Mouse (Mus musculus) C2C12 (cell line): ENCODE results near the gene Rcor1. TPM values are rescaled to one million over a fixed set of nuclear protein-coding genes. Genes with fewer than 3 reads are reported as not detected.

Source experiments
- H3K27me3 ChIP-seq: one replicate; pipeline ENCODE4 v1.6.1; 2011; ENCODE audit not compliant: control insufficient read depth, insufficient read depth, insufficient read length
- H3K36me3 ChIP-seq: one replicate; pipeline ENCODE4 v1.6.1; 2011; ENCODE audit not compliant: control insufficient read depth, insufficient read depth
- H3K4me3 ChIP-seq: one replicate; pipeline ENCODE4 v1.5.1; 2011; ENCODE audit warnings: mild to moderate bottlenecking, control low read depth; ENCODE audit not compliant: poor library complexity, insufficient read depth, severe bottlenecking
- H3K79me2 ChIP-seq: one replicate; pipeline ENCODE4 v1.6.1; 2011; ENCODE audit not compliant: control insufficient read depth, insufficient read depth
- H3K79me3 ChIP-seq: one replicate; pipeline ENCODE4 v1.6.1; 2011; ENCODE audit warnings: low read depth, control low read depth
- H3ac ChIP-seq: one replicate; pipeline ENCODE3; 2011; ENCODE audit warnings: low read depth; ENCODE audit not compliant: control insufficient read depth, insufficient read length
- CEBPB ChIP-seq: IDR thresholded peaks from one replicate; pipeline ENCODE4 v1.6.1; 2011; ENCODE audit warnings: low read depth, mild to moderate bottlenecking, control low read depth, moderate library complexity
- CTCF ChIP-seq: IDR thresholded peaks from one replicate; pipeline ENCODE4 v1.5.1; 2011; ENCODE audit not compliant: control insufficient read depth, insufficient read depth, insufficient read length
- FOSL1 ChIP-seq: IDR thresholded peaks from one replicate; pipeline ENCODE4 v1.8.0; 2011; ENCODE audit warnings: mild to moderate bottlenecking, low read length; ENCODE audit not compliant: poor library complexity, insufficient read depth, severe bottlenecking
- MAX ChIP-seq: IDR thresholded peaks from one replicate; pipeline ENCODE4 v1.6.1; 2011; ENCODE audit warnings: mild to moderate bottlenecking, control low read depth
- MYOD1 ChIP-seq: IDR thresholded peaks from one replicate; pipeline ENCODE4 v1.6.1; 2011; ENCODE audit warnings: low read depth; ENCODE audit not compliant: control insufficient read depth, insufficient read length
- MYOG ChIP-seq: IDR thresholded peaks from one replicate; pipeline ENCODE4 v1.6.1; 2011; ENCODE audit not compliant: control insufficient read depth, insufficient read length; ENCODE audit errors: extremely low read depth
- USF1 ChIP-seq: IDR thresholded peaks from one replicate; pipeline ENCODE4 v1.6.1; 2011; ENCODE audit warnings: low read depth, mild to moderate bottlenecking, control low read depth, moderate library complexity
- polyA plus RNA-seq: library from polyadenylated mRNA; unstranded; fragments of >200 nt; fragmentation: generic; extraction: Trizol; gene quantifications from one replicate; pipeline ENCODE4 v1.2.1, GENCODE M21; 2012; ENCODE audit warnings: missing spikeins

Gene Rcor1
- polyA plus RNA-seq, 1 experiment = 7.7 TPM

DNA sequence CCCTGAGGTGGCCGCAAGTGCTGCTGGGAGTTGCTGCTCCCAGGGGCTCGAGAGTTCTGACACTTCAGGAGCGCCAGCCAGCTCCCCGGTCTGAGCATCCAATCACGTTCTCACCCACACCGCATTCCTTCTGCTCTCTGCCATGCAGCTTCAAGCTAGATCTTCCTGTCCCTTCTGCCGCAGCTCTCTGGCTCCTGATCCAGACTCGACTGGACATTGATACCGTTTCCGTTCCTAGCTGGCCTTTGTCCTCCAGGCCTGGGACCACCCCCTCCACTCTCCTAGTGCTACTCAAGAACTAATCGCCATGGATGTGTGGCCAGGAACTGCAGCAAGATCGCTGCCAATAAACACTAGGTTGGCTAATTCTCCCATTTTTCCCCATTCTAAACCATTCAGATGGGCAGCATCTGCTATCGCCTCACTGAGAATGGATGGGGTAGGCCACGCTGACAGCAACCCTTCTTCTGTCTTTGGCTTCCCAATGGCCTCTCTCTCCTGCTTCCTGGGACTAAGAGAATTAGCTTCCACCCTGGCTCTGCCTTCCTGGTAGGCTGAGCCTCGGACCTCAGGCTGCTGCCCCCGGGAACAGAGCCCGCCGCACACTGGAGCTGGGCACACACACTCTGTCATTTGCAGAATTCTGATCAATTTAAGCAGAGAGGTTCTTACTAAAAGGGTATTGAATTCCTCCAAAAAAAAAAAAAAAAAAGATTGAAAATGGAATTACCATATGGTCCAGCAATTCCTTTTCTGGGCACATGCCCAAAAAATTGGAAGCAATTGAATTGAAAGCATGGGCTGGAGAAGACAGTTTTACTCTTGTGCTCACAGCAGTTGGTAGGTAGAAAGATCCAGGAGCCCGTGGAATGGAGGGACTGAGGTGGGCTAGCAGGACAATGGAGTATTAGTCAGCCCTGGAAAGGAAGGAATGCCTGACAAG is 95.9 kb downstream of the Rcor1 start:
- H3K79me3 ChIP-seq = no peaks in the 10 kb centered on the region
- TF ChIP-seq CEBPB (no peak), MYOG (no peak), USF1 (no peak), MAX (no peak), CTCF (no peak), MYOD1 (no peak), FOSL1 (no peak)

DNA sequence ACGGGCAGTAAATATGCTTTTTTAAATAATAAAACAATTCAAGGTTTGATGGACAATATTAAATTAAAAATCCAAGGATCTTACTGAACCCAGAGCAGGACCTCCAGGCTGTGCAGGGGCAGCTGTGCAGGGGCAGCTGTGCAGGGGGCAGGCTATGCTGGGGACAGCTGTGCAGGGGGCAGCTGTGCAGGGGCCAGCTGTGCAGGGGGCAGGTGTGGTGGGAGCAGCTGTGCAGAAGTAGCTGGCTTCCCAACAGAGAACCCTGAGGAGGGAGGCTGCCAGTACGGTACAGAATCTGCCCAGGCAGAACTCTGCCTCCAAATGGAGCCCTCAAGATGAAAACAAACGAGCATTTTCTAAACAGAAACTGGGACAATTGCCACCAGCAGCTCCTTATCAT is 96.8 kb downstream of the Rcor1 start:
- TF ChIP-seq MAX = no peak
- TF ChIP-seq MYOG = no peak
- no peak for TF ChIP-seq CEBPB
- TF ChIP-seq USF1 = no peak
- no peak for TF ChIP-seq FOSL1
- TF ChIP-seq CTCF = no peak
- no peak for TF ChIP-seq MYOD1
- H3K4me3 ChIP-seq = no peak overlapping the region

More for the DNA sequence above, 95.9 kb downstream of the Rcor1 start:
- Histone ChIP-seq H3K79me2 (no peaks in the 10 kb centered on the region), H3K27me3 (no peaks in the 10 kb centered on the region), H3K36me3 (no peaks in the 10 kb centered on the region), H3ac (no peak overlapping the region), H3K4me3 (no peak overlapping the region)

DNA sequence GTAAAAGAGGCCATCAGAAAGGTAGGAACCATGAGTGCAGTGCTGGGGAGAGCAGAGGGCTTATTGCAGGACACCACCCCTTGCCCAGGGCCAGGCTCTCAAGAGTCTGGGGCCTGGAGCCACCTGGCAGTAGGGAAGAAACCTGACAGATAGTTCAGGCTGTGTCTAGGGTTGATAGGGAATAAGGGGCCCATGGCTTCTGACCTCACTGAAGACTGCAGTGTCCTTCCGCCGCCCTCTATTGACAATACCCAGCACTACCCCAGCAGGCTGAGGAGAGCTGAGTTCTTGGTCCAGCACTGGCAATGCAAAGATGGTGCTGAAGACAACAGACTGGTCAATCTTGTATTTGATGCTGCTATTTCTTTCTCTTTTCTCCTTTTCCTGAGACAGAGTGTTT is 97.9 kb downstream of the Rcor1 start:
- Histone ChIP-seq H3K4me3 (no peak overlapping the region), H3K27me3 (no peaks in the 10 kb centered on the region), H3K79me2 (no peaks in the 10 kb centered on the region), H3ac (no peak overlapping the region), H3K79me3 (no peaks in the 10 kb centered on the region), H3K36me3 (no peaks in the 10 kb centered on the region)
- TF ChIP-seq USF1 (no peak), MYOG (no peak), MAX (no peak), FOSL1 (no peak), CTCF (no peak), MYOD1 (no peak)

More for the DNA sequence above, 96.8 kb downstream of the Rcor1 start:
- no peak overlapping the region for H3ac ChIP-seq
- H3K27me3 ChIP-seq = no peaks in the 10 kb centered on the region
- H3K79me2 ChIP-seq = no peaks in the 10 kb centered on the region
- H3K36me3 ChIP-seq = no peaks in the 10 kb centered on the region
- H3K79me3 ChIP-seq = no peaks in the 10 kb centered on the region

DNA sequence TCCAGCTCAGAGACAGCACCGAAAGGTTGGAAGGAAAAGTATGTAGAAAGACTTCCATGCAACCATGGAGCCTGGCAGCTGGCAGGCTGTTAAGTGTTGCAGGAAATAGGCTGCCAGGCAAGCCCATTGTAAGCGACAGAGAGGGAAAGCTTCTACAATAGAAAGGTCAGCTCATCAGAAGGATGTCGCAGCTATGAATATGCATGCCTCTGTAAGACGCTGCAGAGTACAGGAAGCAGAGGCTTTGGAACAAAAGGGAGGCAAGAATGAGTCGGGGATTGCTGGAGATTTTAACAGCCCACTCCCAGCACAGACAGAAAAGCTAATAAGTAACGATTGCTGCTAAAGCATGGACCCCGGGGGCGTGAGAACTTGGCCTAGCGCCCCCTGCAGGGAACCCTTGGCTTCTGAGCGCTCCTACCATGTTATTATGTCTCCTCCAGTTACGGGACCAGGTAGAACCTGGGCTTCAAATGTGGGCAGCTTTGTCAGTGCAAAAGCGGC is 103.9 kb downstream of the Rcor1 start:
- Histone ChIP-seq H3ac (no peak overlapping the region), H3K79me2 (no peaks in the 10 kb centered on the region), H3K79me3 (no peaks in the 10 kb centered on the region), H3K36me3 (no peaks in the 10 kb centered on the region), H3K27me3 (no peaks in the 10 kb centered on the region), H3K4me3 (no peak overlapping the region)
- TF ChIP-seq FOSL1 = no peak
- no peak for TF ChIP-seq USF1
- no peak for TF ChIP-seq CEBPB
- no peak for TF ChIP-seq CTCF
- no peak for TF ChIP-seq MAX

DNA sequence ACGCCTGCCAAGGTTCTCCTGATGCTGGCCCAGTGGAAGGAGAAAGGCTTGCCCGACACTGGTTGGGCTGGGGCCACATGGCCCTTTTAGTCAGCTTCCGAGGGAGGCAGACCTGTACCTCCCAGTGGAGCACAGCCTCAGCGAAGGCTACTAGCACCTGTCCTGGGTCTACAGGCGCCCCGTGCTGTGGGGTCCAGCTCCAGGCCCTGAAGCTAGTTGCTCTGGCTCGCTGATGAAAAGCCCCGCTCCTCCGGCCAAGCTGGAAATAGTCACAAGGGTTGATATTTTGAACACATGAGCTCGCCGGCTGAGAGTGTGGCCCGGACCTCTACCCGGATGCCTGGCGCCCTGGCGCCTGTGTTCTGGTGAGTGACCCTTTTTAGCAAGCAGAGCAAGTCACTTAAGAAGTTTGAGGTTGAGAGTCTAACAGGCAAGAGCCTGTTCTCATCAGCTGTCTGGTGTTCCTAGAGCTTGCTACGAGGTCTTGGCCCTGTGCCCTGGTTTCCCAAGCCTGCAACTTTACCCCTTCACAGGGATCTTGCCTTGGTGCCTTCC is 104.4 kb downstream of the Rcor1 start:
- no peak overlapping the region for H3ac ChIP-seq
- H3K79me2 ChIP-seq = no peaks in the 10 kb centered on the region
- TF ChIP-seq CTCF (no peak), MYOD1 (no peak), CEBPB (no peak), MAX (no peak), FOSL1 (no peak), MYOG (no peak), USF1 (no peak)
- H3K27me3 ChIP-seq = no peaks in the 10 kb centered on the region
- H3K4me3 ChIP-seq = no peak overlapping the region
- no peaks in the 10 kb centered on the region for H3K79me3 ChIP-seq
- no peaks in the 10 kb centered on the region for H3K36me3 ChIP-seq
